Mouse (Mus musculus) pancreas, adult 10 weeks (tissue): ENCODE results near the gene Klhdc7a. TPM values are rescaled to one million over a fixed set of nuclear protein-coding genes. Genes with fewer than 3 reads are reported as not detected.

Experiments
- polyA plus RNA-seq: library from polyadenylated mRNA; stranded (reverse); fragments of 350-450 nt; fragmentation: Illumina TruSeq; extraction: RNeasy Lipid Tissue Mini Kit (QIAGEN cat#74804); gene quantifications from one replicate; pipeline ENCODE4 v1.2.3, GENCODE M21; 2015; ENCODE audit warnings: low read depth, low replicate concordance; ENCODE audit not compliant: insufficient read depth

Klhdc7a gene
- 2.2 TPM for polyA plus RNA-seq

GRCm38 (mm10) chr4:139967922-139968321 is at the start of gene Klhdc7a:
Gene Klhdc7a (minus strand): TSS chr4:139968026.

Other genes with a start within 250 kb of the Klhdc7a start
- not detected for gene Pax7, start 134.5 kb downstream of the Klhdc7a start, polyA plus RNA-seq